Mouse (Mus musculus) testis, adult 2 months (tissue): Measurements from ENCODE around the gene Aire.

ENCODE experiments used
- CTCF ChIP-seq: fragments of 200-500 bp; IDR thresholded peaks from 2 replicates; pipeline ENCODE4 v1.5.1; 2012; ENCODE audit warnings: low read depth, mild to moderate bottlenecking, inconsistent platforms, low read length, moderate library complexity; ENCODE audit not compliant: control insufficient read depth, insufficient read depth, insufficient replicate concordance
- POLR2A ChIP-seq: fragments of 200-500 bp; IDR thresholded peaks from 2 replicates; pipeline ENCODE4 v1.6.1; 2012; ENCODE audit warnings: low read depth, mild to moderate bottlenecking, inconsistent platforms, low read length, moderate library complexity; ENCODE audit not compliant: control insufficient read depth

DNA sequence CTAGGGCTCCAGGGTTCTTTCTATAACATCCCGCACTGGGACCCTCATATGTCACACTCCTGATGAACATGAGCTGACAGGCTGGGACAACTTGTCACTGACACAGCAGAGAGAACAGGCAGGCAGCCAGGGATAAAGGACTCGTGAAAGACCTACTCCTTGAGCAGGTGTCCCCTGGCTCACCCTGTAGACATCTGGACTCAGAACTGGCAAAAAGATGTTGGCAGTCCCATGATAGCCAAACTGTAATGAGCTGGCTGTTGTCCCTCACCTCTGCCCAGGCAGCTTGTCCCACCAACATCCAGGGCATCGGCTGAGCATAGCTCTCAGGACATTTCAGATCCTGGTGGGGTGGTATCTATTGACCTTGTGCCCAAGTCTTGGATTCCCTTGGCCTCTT lies 47.8 kb downstream of the Aire start:
- no peak for TF ChIP-seq POLR2A
- no peak for TF ChIP-seq CTCF
